Mouse (Mus musculus) frontal cortex, postnatal 14 days (tissue): ENCODE data around the gene Ap3b1.
"Not testable (repeated sequence)": the region's sequence is repeated elsewhere in the genome, so short reads cannot be mapped to it uniquely, and the experiment has no call there.

Source experiments
- DNase-seq, 2 experiments: peaks; one replicate each; pipeline ENCODE4 v3.0.0; 2022; ENCODE audit warnings: low spot score in 2 of 2

Ap3b1 gene

GRCm38 (mm10) chr13:94358401-94359265 lies at the start of gene Ap3b1:
TSS of gene Ap3b1 (plus strand) at chr13:94358960.
- DNase-seq = peak; percentile 74 to 81

- not testable (repeated sequence) for DNase-seq
These were observed 45.9 kb upstream of the Ap3b1 start for GRCm38 (mm10) chr13:94312812-94313211.

GRCm38 (mm10) chr13:94316975-94317511 lies 41.7 kb upstream of the Ap3b1 start:
- DNase-seq = no peak

GRCm38 (mm10) chr13:94321094-94321792 lies 37.5 kb upstream of the Ap3b1 start:
- no peak for DNase-seq

- DNase-seq = no peak
These were observed 36.3 kb upstream of the Ap3b1 start for GRCm38 (mm10) chr13:94322475-94322874.

- no peak for DNase-seq
These were observed 30.7 kb upstream of the Ap3b1 start for GRCm38 (mm10) chr13:94328063-94328462.

- DNase-seq = not testable (repeated sequence)
These were observed 29.8 kb upstream of the Ap3b1 start for GRCm38 (mm10) chr13:94329005-94329404.

GRCm38 (mm10) chr13:94330392-94330979 lies 28.3 kb upstream of the Ap3b1 start:
- no peak for DNase-seq

GRCm38 (mm10) chr13:94338357-94338756 lies 20.4 kb upstream of the Ap3b1 start:
- DNase-seq = no peak

GRCm38 (mm10) chr13:94343192-94343591 lies 15.6 kb upstream of the Ap3b1 start:
- no peak for DNase-seq

GRCm38 (mm10) chr13:94344600-94344999 lies 14.2 kb upstream of the Ap3b1 start:
- not testable (repeated sequence) for DNase-seq

GRCm38 (mm10) chr13:94354584-94354983 lies 4.2 kb upstream of the Ap3b1 start:
- no peak for DNase-seq

- no peak for DNase-seq
These were observed 709 bp upstream of the Ap3b1 start for GRCm38 (mm10) chr13:94358101-94358400.

GRCm38 (mm10) chr13:94359282-94359920 lies 641 bp downstream of the Ap3b1 start:
- DNase-seq = no peak

- DNase-seq = not testable (repeated sequence)
These were observed 2.3 kb downstream of the Ap3b1 start for GRCm38 (mm10) chr13:94361013-94361580.

GRCm38 (mm10) chr13:94364336-94364735 lies 5.6 kb downstream of the Ap3b1 start:
- no peak for DNase-seq

- DNase-seq = no peak
These were observed 6.5 kb downstream of the Ap3b1 start for GRCm38 (mm10) chr13:94365108-94365907.

- DNase-seq = no peak
These were observed 9.1 kb downstream of the Ap3b1 start for GRCm38 (mm10) chr13:94367869-94368268.

- DNase-seq = no peak
These were observed 11.8 kb downstream of the Ap3b1 start for GRCm38 (mm10) chr13:94370521-94370920.

GRCm38 (mm10) chr13:94372066-94372465 lies 13.3 kb downstream of the Ap3b1 start:
- DNase-seq = no peak

- DNase-seq = no peak
These were observed 15.4 kb downstream of the Ap3b1 start for GRCm38 (mm10) chr13:94374131-94374530.
